Mouse (Mus musculus): ENCODE results near the gene Ell2. TPM values are rescaled to one million over a fixed set of nuclear protein-coding genes. Genes with fewer than 3 reads are reported as not detected.

Ell2 gene
- total RNA-seq, 2 experiments from 2014 or later, result 24.4 to 34.0 TPM

DNA sequence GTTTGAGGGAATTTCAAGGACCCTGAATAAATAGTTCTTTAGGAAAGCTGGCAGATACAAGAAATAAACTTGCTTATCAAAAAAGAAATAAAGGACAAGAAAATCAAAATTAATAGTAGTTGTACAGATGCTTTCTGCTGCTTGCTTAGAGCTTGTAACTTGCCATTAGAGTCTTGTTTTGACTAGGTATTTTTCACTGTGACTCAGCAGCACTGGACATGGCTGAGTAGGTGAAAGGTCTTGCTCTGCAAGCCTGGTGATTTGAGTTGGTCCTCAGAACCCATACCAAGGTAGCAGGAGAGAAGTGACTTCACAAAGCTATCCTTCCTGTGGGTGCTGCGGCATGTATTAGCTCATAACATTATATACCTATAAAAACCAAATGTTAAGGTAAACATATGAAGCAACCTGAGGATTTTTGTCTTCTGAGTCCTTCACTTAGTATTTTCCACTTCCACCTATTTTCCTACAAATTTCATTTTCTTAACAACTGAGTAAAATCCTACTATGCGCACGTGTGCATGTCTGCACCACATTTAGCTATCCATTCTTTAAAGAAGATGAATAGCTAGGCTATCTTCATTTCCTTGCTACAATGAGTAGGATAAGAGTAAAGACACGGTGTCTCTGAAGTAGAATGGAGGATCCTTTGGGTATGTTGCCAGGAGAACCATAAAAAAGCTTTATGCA, 54.4 kb downstream of the Ell2 start:
- intact Hi-C loops (cut with DNase I), result no loop called here
- no peak for DNase-seq

DNA sequence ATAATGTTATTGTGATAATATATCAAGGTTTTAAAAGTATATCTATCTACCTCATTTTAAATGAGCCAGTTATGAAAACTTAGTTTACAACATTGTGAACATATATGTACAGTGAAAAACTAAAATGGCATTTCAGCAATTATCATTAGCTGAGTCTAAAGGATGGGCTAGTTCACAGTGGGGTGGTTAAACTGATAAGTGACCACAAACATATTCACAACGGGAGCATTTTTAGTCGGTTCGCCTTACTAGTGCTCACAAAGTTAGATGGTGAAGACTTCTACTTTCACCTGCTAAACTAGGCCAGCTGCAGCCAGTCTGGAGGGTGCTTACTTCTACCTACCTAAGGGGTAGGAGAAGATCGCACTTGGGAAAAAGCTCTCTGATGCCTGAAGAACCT, 56.2 kb downstream of the Ell2 start:
- intact Hi-C loops (cut with DNase I), result no loop called here
- no peak for DNase-seq

DNA sequence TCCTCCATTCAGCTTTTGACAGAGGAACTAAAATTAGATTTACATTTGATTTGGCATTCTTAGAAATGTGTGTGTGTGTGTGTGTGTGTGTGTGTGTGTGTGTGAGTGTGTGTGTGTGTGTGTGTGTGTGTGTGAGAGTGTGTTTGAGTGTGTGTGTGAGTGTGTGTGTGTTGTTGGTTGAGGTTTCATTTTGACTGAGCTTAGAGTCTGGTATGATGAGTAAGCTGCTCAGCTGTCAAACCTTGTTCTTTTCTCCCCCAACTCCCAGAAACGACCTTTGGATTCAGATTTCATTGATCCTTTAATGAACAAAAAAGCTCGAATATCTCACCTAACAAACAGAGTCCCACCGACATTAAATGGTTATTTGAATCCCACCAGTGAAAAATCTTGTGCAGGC, 56.7 kb downstream of the Ell2 start:
- intact Hi-C loops (cut with DNase I), result no loop called here
- no peak for DNase-seq

DNA sequence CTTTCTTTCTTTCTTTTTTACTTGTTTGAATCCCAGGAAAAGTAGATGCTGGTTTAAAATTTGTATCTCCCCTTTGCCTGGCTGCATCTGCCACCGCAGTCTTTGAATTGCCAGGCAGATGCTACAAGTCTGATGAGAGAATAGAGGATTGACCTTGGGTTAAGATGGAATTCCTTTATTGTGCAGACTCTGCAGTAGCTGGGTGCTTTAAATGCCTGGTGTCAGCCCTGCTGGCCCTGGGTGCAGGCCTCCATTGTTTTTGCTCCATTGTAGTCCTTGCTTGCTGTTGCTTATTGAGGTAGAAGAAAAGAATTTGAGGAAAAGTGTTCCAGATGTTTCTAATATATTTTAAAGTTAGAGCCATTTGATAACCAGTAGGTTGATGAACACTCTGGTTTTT, 59.2 kb downstream of the Ell2 start:
- intact Hi-C loops (cut with DNase I), result no loop called here

DNA sequence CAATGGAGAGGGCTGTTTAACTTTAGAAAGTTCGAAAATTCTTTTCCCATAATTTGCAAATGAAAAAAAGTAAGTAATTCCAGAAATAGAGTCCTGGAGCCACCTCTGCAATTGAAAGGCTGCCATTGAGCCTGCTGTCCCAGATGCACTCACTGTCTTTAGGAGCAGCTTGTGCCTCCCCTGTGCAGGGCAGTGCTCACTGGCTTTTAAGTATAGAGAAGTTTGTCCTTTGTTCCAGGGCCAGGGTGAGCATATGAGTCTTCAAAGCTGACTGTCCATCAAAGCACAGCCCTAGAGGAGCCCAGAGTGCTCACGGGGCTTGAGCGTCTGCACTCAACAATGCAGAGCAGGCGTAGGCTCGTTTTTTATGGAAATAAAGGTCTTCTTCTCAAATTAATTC, 59.7 kb downstream of the Ell2 start:
- intact Hi-C loops (cut with DNase I), result no loop called here
- DNase-seq, result no peak

More for the DNA sequence above, 59.2 kb downstream of the Ell2 start:
- DNase-seq, result no peak

DNA sequence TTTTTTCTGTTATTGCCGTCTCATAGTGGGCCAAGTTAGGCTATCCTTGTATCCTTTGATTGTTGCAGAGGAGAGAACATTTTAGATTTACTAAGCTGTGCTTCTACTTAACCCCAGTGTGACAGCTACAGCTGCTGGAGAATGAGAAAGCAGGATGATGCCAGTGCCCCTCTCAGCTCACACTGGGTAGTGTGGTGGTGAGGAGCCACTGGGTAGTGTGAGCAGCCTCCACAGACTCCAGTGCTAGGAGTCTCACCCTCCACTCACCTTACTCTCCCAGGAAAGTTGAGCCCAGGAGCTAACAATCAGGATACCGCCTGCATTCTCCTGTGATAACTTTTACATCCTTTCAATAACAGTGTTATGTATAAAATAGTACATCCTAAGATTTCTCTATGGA, 60.4 kb downstream of the Ell2 start:
- DNase-seq, result no peak
- intact Hi-C loops (cut with DNase I), result no loop called here

DNA sequence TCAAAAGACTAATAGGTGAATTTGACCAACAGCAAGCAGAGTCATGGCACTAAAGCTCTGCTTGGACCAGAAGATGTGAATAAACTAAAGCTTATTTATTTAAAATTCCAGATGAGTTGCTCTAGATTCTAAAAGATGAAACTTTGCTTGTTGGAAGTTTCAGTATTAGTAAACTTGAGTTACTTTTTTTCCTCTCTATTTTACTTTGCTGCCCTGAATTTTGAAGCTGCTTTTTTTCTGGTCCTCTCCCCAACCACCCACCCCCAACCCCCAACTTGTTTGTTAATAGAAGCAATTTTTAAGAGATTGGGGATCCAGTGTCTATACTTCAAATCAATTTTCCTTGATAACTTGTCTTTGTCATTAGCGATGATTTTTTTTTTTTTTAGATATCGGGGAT, 64.2 kb downstream of the Ell2 start:
- intact Hi-C loops (cut with DNase I), result no loop called here

DNA sequence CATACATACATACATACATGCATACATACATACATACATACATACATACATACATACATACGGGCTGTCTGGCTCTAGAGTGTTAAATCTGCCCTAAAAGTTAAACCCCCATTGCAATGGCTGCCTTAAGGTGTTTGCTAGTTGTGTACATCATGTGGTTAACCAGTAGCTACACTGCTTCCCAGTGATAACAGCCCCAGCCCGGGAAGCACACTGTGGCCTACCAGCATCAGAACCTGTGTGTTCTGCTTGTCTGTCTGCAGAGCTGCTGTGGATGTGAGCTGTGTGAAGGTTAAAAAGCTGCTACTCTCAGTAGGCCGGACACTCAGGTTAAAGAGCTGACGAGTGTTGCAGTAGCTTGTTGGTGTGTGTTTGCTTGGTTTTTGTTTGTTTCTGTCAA, 64.8 kb downstream of the Ell2 start:
- intact Hi-C loops (cut with DNase I), result no loop called here
- no peak for DNase-seq

More for the DNA sequence above, 64.2 kb downstream of the Ell2 start:
- DNase-seq, result no peak

DNA sequence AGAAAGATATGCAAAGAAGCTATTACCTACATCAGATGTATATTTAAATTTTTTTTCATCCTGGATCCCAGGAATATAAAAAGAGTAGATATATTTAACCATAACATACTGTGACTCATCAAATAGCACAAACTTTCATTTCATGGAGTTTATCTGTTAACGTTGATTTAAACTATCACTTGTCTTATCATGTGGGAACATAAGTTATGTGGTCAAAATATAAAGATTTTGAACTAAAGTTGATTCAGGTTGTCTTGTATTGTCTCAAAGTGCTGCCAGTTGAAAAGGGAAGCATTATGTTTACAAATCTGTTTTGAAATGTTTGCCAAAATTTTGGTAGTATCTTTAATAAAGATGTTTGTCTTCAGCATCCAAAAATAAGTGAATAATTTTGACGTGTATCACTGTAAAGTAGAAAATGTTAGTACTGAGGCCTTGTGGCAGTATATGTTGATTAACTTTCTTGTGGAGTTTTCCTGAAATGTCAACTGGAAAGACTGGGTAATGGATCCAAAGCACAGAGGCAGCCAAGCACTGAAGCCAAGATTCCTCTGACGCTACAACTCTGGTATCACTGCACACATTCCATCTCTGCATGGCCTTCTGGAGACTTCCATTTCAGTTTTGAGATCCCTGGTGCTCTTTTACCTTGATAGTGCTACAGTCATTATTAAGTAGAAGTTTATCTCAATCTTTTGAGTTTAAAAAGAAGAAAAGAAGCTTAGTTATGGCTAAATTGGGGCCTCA, 65.6 kb downstream of the Ell2 start:
- intact Hi-C loops (cut with DNase I), result no loop called here
- peak in 1 of 2 experiments; percentile 22 for DNase-seq

DNA sequence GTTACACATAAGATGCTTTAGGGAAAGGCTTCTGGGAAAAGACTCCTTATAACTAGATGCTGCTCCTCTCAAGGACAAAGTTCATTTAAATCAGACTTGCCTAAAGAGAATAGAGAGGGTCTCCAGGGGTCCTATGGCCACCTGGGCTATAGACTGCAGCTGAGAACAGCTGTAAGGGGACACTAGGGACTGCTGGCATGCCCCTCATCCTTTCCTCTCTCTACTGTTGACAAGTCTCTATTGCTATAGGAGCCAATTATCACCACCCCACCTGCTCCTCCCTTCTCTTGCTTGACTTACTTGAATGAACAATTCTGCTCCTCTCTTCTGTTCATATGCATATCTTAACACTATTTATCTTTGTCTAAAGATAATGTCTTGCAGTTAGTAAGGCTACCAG, 69.4 kb downstream of the Ell2 start:
- intact Hi-C loops (cut with DNase I), result no loop called here
- DNase-seq, result no peak

DNA sequence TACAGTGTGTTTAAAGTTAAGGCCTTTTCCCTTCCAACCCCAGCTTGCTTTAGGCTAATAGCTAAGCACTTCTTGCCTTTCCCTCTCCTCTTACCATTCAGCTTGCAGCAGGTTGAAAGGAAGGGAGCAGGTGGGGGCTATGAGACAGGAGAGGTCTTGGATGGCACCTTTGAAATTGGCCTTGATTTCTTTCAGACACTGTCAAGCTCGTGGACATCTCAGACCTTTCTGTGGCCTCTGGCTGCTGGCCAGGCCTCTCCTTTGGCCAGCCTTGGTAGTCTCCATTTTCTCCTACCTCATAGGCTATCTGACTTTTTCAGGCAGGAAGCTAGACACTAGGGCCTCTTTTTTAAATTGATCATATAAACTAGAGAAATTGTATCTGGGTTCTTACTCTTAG, 70.1 kb downstream of the Ell2 start:
- intact Hi-C loops (cut with DNase I), result no loop called here
- DNase-seq, result no peak

DNA sequence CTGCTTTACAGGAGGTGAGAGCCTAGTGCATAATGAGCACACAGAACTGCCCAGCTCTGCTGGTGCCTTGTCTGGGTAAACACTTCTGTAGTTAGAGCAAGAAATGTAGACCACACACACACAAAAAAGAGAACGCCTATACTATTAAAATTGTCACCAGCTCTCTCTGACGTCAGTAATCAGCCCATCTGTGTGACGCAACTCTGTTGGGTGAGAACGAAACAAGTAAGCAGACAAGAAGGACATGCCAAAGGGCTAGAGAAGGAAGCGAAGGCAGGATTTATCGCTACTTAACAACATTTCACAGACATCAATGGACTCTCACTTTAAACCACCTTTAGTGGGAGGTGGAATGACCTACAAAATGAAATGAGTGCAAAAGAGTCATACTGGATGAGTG, 71.6 kb downstream of the Ell2 start:
- no peak for DNase-seq
- intact Hi-C loops (cut with DNase I), result no loop called here

DNA sequence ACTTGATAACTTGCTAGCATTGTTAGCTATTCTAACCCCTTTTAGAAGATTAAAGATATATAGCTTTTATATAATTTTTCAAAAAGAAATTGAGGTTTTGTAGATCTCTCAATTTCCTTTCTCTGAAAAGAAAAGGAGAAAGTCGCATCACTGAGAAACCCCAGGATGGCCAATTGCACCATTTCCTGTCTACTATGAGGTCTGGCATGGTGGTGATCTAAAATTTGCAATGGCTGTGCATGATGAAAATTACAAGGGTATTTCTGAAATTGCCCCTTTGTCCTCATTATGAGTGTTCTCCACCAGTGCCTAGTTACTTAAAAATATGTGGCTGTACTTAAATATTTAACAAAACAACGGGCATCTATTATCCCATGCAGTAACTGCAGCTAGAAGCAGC, 72.6 kb downstream of the Ell2 start:
- intact Hi-C loops (cut with DNase I), result no loop called here

DNA sequence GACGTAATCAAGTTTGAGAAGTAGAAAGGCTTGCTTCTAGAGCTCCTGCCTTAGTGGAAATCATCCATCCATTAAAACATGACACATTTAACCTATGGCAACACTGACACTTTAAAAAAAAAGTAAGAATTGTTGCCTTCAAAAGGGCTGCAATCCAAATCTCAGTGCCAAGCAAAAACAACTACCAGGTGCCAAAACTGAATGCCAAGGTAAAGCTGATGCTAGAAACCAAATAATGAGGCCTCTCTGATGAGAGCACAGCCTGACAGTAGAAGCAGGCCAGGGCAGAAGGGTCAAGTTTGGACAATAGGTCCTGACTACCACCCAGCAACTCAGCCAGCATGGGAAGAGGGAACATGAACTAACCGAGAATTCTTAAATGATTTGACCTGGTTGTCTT, 73.5 kb downstream of the Ell2 start:
- DNase-seq, result no peak
- intact Hi-C loops (cut with DNase I), result no loop called here

More for the DNA sequence above, 72.6 kb downstream of the Ell2 start:
- no peak for DNase-seq

DNA sequence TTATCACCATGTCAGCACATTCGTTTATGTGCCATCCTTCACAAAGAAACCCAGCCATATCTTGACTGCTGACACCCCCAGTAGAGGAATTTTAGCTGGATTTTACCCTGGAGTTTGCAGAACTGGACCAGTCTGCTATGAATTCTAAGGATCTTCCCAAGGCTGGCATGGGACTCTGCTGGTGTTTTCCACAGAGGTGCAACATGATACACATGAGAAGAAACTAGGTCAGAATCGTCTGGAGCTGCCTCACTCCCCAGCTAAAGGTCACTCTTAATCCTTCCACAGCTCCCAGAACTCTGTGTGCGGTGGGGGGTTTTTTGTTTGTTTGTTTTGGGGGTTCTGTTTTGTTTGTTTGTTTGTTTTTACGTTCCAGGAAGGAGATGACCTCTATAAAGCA, 79.2 kb downstream of the Ell2 start:
- no peak for DNase-seq
- intact Hi-C loops (cut with DNase I), result no loop called here

DNA sequence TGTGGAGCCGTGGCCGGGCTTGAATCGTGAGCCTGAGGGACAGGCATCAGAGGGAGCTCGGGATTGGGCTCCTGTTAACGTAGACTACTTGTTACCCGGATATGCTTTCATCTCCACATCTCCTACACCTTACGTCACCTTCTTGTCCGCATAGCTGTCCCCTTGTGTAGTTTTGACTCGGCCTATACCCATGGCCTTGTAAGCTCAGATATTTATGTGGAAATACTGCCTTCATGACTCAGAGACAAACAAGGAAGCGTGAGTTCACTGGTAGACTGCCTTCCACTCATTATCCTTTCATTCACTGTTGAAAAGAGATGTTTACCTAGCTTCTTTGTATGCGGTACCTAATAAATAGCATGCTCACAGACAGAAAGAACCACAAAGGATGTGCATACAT, 79.7 kb downstream of the Ell2 start:
- no peak for DNase-seq
- intact Hi-C loops (cut with DNase I), result no loop called here

DNA sequence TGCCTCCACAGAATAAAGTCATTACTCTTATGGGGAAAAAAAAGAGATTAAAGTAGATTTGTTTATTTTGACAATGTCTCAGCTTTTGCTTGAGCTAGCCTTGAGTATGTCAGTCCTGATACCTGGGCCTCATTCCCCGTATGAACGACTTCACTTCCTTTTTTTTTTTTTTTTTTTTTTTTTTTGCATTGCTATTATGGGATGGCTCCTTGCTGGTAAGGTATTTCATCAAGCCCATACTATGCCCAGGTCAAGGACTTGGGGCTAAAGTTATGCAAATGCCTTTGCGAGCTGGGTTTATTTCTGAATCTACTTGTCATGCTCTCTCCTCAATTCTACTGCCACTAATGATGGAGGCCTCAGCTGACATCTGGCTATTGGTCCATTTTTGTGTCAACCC, 80.8 kb downstream of the Ell2 start:
- DNase-seq, result no peak
- intact Hi-C loops (cut with DNase I), result no loop called here

DNA sequence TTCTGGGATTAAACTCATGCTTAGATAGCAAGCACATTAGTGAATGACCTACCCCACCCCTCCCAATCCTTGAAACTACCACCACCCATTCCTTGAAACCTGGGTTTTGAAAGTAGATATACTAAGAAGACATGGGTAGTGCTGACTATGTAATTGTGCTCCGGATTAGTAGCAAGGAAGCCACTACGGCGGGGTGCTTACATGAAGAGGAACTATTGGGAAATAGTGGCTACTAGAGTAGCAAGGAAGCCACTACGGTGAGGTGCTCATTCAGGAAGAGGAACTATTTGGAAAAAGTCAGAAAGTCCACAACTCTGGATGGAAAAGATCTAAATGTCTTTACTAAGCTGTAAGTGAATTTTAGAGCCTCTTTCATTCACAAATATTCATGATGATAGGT, 81.6 kb downstream of the Ell2 start:
- DNase-seq, result no peak
- intact Hi-C loops (cut with DNase I), result no loop called here

DNA sequence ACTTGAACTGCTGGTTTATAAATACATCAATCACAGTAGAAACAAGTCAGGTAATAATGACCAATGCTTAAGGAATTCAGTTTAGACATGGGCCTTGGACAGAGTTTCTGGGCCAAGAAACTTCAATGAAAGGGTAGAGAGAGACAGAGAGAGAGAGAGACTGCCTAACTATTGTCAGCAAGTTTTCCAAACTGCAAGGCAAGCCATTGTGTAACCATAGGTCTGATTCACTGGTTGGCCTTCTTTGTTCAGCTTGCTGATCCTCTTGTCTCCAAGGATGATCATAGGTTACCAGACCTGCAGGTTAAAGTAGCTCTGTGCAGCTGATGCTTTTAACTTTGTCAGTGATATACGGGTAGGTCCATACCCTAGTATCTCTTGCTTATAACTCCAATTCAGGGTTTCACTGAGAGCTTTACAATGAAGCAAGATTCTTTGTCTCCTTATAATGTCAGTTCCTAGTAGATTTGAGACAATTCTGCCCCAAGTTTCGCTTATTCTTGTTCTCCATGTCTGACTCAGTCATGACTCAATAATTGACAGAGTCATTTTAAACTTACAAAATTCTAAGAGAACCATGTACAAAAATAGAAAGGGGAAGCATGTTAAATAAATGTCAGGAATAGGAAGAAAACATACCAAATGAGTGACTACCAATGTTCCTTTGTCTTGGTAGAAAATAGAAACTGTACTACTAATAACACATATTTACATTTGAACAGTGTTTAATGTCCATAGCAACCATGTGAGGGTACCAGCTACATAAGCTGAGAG, 82.7 kb downstream of the Ell2 start:
- no peak for DNase-seq
- intact Hi-C loops (cut with DNase I), result no loop called here

DNA sequence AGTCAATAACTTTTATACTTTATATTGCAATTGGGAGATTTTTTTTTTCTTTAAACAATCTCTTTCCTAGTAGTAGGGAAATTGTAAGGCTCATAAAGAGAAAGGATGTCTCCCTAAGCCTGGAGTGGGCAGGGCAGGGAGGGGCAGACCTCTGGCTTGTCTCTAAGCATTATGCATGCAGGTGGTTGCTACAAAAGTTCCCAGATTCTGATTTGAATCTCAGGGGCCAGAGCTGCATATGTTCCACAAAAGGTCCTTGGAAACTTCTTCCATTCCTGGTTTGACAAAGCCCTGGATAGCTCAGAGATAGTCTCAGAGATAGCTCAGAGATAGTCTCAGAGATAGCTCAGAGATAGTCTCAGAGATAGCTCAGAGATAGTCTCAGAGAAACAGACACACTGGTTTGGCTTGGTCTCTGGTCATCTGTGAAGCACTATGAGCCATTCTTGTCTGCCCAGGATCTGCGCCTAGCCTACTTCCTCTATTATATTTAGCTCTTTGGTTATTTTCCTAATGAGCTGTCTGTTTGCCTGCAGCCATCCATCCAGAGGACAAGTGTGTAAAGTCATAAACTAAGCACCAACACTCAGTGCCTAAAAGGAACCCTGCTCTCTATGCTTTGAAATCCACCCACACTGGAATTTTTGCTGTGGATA, 84.1 kb downstream of the Ell2 start:
- intact Hi-C loops (cut with DNase I), result no loop called here

More for the DNA sequence above, 84.1 kb downstream of the Ell2 start:
- no peak for DNase-seq
